Mouse (Mus musculus): ENCODE measurements around the gene Sap30l.
"Not testable (repeated sequence)": the region's sequence is repeated elsewhere in the genome, so short reads cannot be mapped to it uniquely, and the experiment has no call there.

GRCm38 (mm10) chr11:57846421-57847363 is 45.3 kb downstream of the Sap30l start:
- not testable (repeated sequence) for TF ChIP-seq CTCF (IDR thresholded peaks at IDR 0.05; ENCODE audit: extremely low read depth, insufficient read length, insufficient replicate concordance, low read depth, low read length); POLR2A (IDR thresholded peaks at IDR 0.05; ENCODE audit: low read depth, low read length)

All from small intestine, adult 2 months (tissue).